Mouse (Mus musculus): ENCODE results near the gene Nup214. TPM values are rescaled to one million over a fixed set of nuclear protein-coding genes. Genes with fewer than 3 reads are reported as not detected.

The Nup214 gene
- polyA plus RNA-seq, 1 experiment = 47.0 TPM

DNA sequence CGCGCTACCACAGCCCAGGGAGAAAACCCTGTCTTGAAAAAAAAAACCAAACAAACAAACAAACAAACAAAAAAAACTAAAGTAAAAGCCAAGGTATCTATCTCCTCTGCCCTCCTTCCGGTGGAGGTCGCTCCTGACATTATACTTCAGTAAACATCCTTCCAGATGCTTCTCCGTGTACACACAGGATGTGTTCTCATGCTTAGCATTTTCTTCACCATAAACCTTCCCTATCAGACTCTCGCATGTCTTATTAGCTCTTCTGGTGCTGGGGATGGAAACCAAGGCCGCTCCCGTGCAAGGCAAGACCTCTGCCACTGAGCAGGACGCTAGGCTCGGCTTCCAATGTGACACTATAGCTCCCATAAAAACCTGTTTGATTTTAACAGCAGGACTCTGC, 103.5 kb downstream of the Nup214 start:
- H3K4me1 ChIP-seq (ENCODE audit: control insufficient read depth, insufficient read depth, low read length) = 0 out of 2 replicates have a peak, but pooled peaks cover 3% of the 10 kb centered on the region
- no peaks in the 10 kb centered on the region for H3K27me3 ChIP-seq (ENCODE audit: control insufficient read depth, insufficient read depth, low read length)
- no peak for DNase-seq
- no peak for TF ChIP-seq POLR2A (IDR thresholded peaks at IDR 0.05; ENCODE audit: borderline replicate concordance, insufficient read depth, low read length)
- no peak for TF ChIP-seq CTCF (IDR thresholded peaks at IDR 0.05; ENCODE audit: borderline replicate concordance, insufficient read depth, low read depth, low read length)
- 91% methylated on average over 10 of the region's 10 CpGs for WGBS
- no peak overlapping the region for H3K4me3 ChIP-seq (replicated peaks; ENCODE audit: insufficient read depth, low read depth, low read length)
- no peak overlapping the region for H3K27ac ChIP-seq (ENCODE audit: insufficient read depth, low read length)

DNA sequence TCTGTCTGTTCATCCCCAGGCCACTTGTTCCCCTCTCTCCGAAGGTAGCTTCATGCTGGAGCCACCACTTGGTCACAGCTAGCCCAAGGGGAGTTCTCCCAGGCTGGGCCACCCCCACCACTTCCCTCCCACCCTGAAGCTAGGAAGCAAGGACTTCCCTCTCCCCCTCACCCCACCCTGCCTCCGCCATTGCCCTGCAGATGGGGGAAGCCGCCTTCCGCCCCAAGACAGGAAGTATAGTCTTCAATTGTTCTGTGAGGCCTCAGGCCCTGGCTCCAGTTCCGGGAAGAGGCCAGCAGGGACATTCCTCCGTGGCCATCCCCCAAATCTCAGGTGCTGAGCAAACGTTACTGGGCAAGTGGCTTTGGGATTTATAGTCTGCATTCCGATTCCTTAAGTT, 104.3 kb downstream of the Nup214 start:
- H3K4me1 ChIP-seq (ENCODE audit: control insufficient read depth, insufficient read depth, low read length) = 0 out of 2 replicates have a peak, but pooled peaks cover 3% of the 10 kb centered on the region
- no peak overlapping the region for H3K27ac ChIP-seq (ENCODE audit: insufficient read depth, low read length)
- no peaks in the 10 kb centered on the region for H3K27me3 ChIP-seq (ENCODE audit: control insufficient read depth, insufficient read depth, low read length)
- no peak overlapping the region for H3K4me3 ChIP-seq (replicated peaks; ENCODE audit: insufficient read depth, low read depth, low read length)
- TF ChIP-seq POLR2A (IDR thresholded peaks at IDR 0.05; ENCODE audit: borderline replicate concordance, insufficient read depth, low read length) (no peak), CTCF (IDR thresholded peaks at IDR 0.05; ENCODE audit: borderline replicate concordance, insufficient read depth, low read depth, low read length) (no peak)
- 74% methylated on average over 8 of the region's 8 CpGs for WGBS
- no peak for DNase-seq

DNA sequence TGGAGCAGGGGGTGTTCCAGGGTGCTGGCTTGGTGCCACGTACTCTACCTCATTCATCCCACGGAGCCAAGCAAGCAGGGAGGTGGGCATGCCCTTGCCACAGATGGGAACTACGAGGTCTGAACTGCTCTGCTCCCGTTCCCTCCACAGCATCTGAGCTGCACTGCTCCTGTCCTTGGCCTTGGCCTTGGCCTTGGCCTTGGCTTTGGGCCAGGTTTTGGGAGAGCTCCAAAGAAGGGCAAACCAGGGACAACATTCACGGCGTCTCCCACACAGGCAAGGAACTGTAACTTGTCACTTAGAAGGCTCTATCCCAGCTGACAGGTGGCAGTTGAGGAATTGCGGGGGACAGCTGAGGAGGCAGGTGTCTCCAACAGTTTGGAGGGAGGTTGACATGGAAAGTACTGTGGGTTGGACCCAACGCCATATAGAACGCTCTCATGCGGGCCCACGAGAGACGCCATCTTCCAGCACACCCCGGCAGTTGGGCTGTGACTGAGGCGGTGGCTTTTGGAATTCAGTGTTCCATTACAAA, 105.0 kb downstream of the Nup214 start:
- no peak for TF ChIP-seq POLR2A (IDR thresholded peaks at IDR 0.05; ENCODE audit: borderline replicate concordance, insufficient read depth, low read length)
- TF ChIP-seq CTCF (IDR thresholded peaks at IDR 0.05; ENCODE audit: borderline replicate concordance, insufficient read depth, low read depth, low read length) = no peak
- no peak for DNase-seq
- Histone ChIP-seq H3K27ac (ENCODE audit: insufficient read depth, low read length) (no peak overlapping the region), H3K4me3 (replicated peaks; ENCODE audit: insufficient read depth, low read depth, low read length) (no peak overlapping the region), H3K27me3 (ENCODE audit: control insufficient read depth, insufficient read depth, low read length) (no peaks in the 10 kb centered on the region), H3K4me1 (ENCODE audit: control insufficient read depth, insufficient read depth, low read length) (0 out of 2 replicates have a peak, but pooled peaks cover 3% of the 10 kb centered on the region)
- WGBS = 74% methylated on average over 14 of the region's 14 CpGs

DNA sequence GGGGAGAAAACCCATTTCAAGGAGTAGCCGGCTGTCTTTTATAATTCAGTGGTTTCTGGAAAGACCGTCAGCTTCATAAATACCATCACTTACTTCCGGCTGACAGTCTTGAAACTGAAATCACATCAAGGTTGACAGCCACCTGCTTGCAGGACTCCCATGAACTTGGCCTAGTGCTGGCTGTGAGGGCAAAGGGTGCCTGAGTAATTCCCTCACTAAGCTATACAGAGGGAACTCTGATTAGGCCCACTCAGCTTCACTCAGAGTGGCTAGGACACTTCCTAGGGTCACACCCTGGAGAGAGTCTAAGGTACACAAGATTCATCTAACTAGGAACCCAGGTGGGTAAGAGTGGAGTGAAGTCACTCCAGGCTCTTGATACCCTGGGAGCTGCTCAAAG, 106.4 kb downstream of the Nup214 start:
- 89% methylated on average over 3 of the region's 3 CpGs for WGBS
- no peak for TF ChIP-seq POLR2A (IDR thresholded peaks at IDR 0.05; ENCODE audit: borderline replicate concordance, insufficient read depth, low read length)
- TF ChIP-seq CTCF (IDR thresholded peaks at IDR 0.05; ENCODE audit: borderline replicate concordance, insufficient read depth, low read depth, low read length) = no peak
- no peak for DNase-seq
- H3K4me1 ChIP-seq (ENCODE audit: control insufficient read depth, insufficient read depth, low read length) = 0 out of 2 replicates have a peak, but pooled peaks cover 3% of the 10 kb centered on the region
- no peaks in the 10 kb centered on the region for H3K27me3 ChIP-seq (ENCODE audit: control insufficient read depth, insufficient read depth, low read length)
- no peak overlapping the region for H3K4me3 ChIP-seq (replicated peaks; ENCODE audit: insufficient read depth, low read depth, low read length)
- no peak overlapping the region for H3K27ac ChIP-seq (ENCODE audit: insufficient read depth, low read length)

DNA sequence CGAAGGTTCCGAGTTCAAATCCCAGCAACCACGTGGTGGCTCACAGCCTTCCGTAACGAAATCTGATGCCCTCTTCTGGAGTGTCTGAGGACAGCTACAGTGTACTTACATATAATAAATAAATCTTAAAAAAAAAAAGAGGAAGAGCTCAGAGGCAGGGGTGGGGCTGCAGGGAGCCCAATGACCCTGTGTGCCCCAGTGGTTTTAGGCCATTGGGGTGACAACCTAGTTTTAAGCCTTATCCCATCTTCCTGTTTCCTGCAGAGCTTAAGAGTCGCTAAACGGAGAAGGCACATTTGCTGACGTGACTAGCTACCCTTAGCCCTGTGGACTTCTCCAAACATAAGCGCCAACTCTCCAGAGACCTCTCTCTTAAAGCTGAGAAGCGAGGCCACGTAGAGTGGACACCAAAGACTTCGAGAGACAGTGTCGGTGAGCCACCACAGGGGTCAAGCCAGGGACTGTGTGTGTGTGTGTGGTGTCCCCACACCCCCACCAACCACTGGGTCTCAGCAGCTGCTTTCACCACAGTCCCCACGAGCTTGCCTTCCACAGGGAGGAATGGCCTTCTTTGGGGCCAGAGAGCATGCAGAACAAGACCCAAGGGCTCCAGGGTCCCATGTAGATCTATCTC, 107.2 kb downstream of the Nup214 start:
- 94% methylated on average over 14 of the region's 14 CpGs for WGBS
- no peak overlapping the region for H3K27ac ChIP-seq (ENCODE audit: insufficient read depth, low read length)
- H3K4me3 ChIP-seq (replicated peaks; ENCODE audit: insufficient read depth, low read depth, low read length) = no peak overlapping the region
- no peak for DNase-seq
- TF ChIP-seq POLR2A (IDR thresholded peaks at IDR 0.05; ENCODE audit: borderline replicate concordance, insufficient read depth, low read length) = no peak
- TF ChIP-seq CTCF (IDR thresholded peaks at IDR 0.05; ENCODE audit: borderline replicate concordance, insufficient read depth, low read depth, low read length) = no peak
- H3K4me1 ChIP-seq (ENCODE audit: control insufficient read depth, insufficient read depth, low read length) = 0 out of 2 replicates have a peak, but pooled peaks cover 3% of the 10 kb centered on the region
- H3K27me3 ChIP-seq (ENCODE audit: control insufficient read depth, insufficient read depth, low read length) = no peaks in the 10 kb centered on the region

DNA sequence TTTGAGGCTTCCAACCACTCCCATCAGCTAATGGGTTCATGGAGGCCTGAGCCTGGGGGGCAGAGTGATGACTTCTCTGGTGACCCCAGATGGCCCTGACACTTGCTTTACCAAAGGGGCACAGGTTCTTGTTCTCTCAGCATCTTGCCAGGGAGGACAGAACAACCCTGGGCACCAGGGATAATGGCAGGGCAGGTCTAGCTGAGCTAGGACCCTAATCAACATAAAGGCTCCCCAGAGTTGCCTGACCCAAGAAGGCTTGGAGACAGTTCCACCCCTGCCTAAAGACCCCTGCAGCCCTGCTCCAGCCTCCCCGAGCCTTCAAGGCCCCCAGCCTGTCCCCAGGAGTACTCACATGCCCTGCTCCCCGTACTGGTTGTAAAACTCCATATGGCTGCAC, 108.0 kb downstream of the Nup214 start:
- Histone ChIP-seq H3K4me3 (replicated peaks; ENCODE audit: insufficient read depth, low read depth, low read length) (no peak overlapping the region), H3K27ac (ENCODE audit: insufficient read depth, low read length) (no peak overlapping the region), H3K27me3 (ENCODE audit: control insufficient read depth, insufficient read depth, low read length) (no peaks in the 10 kb centered on the region), H3K4me1 (ENCODE audit: control insufficient read depth, insufficient read depth, low read length) (0 out of 2 replicates have a peak, but pooled peaks cover 3% of the 10 kb centered on the region)
- no peak for DNase-seq
- 52% methylated on average over 2 of the region's 2 CpGs for WGBS
- TF ChIP-seq CTCF (IDR thresholded peaks at IDR 0.05; ENCODE audit: borderline replicate concordance, insufficient read depth, low read depth, low read length) (no peak), POLR2A (IDR thresholded peaks at IDR 0.05; ENCODE audit: borderline replicate concordance, insufficient read depth, low read length) (no peak)

DNA sequence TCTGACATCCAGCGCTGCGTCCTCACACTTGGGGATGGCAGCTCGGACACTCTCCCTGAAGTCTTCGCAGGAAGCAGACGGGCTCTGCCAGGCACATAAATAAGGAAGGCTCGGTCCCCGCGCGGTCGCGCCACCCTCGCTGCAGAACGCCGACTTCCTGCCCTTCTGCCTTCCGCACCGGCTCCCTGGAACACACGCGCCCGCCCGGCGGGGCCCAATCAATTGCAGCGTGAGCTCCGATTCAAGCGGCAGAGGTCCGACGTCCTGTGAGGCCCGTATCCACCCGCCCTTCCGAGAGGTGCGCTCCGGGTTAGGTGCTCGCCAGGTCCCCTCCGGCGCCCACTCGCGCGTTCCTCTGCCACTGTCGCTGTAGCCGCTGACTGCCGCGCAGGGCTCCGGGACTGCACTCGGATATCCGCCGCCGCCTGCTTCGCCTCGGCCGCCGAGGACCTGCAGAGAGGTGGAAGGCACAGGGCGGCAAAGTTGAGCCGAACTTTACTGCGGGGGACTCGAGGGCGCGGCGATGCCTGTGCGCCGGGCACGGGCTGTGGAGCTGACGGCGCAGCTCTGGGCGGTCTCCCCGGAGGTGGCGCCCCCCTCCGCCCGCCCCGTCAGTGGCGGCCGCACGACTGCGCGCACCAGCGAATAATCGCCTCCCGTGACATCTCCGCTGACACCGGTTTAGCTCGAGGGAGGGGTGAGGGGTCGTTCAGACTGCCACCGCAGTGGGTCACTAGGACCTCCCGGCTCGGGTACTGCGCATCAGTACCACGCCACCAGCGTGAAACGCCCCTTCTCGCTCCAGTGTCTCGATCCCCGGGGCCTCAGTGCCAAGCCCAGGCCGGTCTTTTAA, 109.1 kb downstream of the Nup214 start:
- WGBS = 2% methylated on average over 90 of the region's 91 CpGs
- Histone ChIP-seq H3K4me3 (replicated peaks; ENCODE audit: insufficient read depth, low read depth, low read length) (peak overlapping the region; percentile 59), H3K4me1 (ENCODE audit: control insufficient read depth, insufficient read depth, low read length) (0 out of 2 replicates have a peak, but pooled peaks cover 5% of the 10 kb centered on the region), H3K27me3 (ENCODE audit: control insufficient read depth, insufficient read depth, low read length) (no peaks in the 10 kb centered on the region), H3K27ac (ENCODE audit: insufficient read depth, low read length) (no peak overlapping the region)
- DNase-seq = peak in 1 of 2 experiments; percentile 46
- no peak for TF ChIP-seq CTCF (IDR thresholded peaks at IDR 0.05; ENCODE audit: borderline replicate concordance, insufficient read depth, low read depth, low read length)
- no peak for TF ChIP-seq POLR2A (IDR thresholded peaks at IDR 0.05; ENCODE audit: borderline replicate concordance, insufficient read depth, low read length)
